ENCODE assay signal across 8 mouse cellular contexts in the genomic region with DNA sequence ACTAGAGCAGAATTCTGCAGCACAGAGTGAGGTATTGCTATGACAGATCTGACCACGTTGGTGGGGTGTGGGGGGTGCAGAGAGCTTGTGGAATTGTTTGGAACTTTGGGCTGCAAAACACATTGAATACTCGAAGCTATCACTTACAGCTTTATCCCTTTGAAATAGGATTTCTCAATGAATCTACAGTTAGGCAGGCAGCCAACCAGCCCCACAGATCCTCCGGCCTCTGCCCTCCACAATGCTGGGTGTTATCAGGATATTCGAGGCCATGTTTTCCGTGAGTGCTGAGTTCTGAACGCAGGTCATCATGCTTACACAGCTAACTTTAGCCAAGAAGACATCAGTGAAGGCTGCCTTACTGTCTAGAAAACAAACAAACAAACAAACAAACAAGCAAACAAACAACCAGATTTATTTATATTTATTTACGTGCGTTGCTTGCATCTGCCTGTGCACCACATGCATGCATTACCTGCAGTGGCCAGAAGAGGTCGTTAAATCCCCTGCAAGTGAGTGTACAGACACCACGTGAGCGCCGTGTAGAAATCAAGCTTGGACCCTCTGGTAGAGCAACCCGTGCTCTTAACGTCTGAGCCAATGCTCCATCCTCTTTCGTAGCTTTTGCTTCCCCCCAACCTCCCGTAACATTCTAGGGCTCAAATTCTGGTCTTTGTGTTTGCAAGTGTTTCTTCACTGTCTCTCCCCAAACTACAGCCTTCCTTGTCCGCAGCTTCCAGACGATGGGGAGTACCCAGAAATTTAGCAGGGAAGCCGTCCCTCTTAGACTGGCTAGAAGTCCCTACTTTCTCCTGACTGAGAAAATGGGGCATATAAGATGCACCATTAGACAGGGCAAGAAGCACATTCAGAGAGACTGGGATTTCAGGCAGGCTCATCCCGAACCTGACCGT. TPM values are rescaled to one million over a fixed set of nuclear protein-coding genes. Genes with fewer than 3 reads are reported as not detected.
DNase-seq lines count a peak whose midpoint lies in the region; ATAC-seq lines count a peak whose summit lies in the region.

No protein-coding gene starts in this region.

- peaks cover 18% of the 10 kb centered on the region for H3K4me1 ChIP-seq in embryonic facial prominence, embryonic 10.5 days
- H3K4me1 ChIP-seq in heart, embryonic 14.5 days (ENCODE audit: control insufficient read depth in 2 of 2, insufficient read depth in 2 of 2, low read length in 2 of 2) = peaks cover 13% of the 10 kb centered on the region in 2 experiments

- no peaks in the 10 kb centered on the region for H3K27me3 ChIP-seq in embryonic facial prominence, embryonic 10.5 days (replicated peaks; ENCODE audit: low read depth, poor library complexity, severe bottlenecking)
- no peaks in the 10 kb centered on the region for H3K27me3 ChIP-seq in heart, embryonic 14.5 days (ENCODE audit: control insufficient read depth, insufficient read depth, low read length)

- H3K4me3 ChIP-seq in embryonic facial prominence, embryonic 10.5 days = peak overlapping the region; percentile 25; the same call in 1 of the 2 replicates
- no peak overlapping the region for H3K4me3 ChIP-seq in heart, embryonic 14.5 days (ENCODE audit: control insufficient read depth in 1 of 2, insufficient read depth in 1 of 2, low read depth in 1 of 2, low read length in 2 of 2)

- DNase-seq in CD4-positive helper T cell, adult 2 months (ENCODE audit: low read depth, low spot score) = peak; percentile 49
- peak; percentile 63 to 71 for DNase-seq in adrenal gland, adult 18-20 months (ENCODE audit: low spot score in 2 of 2)
- DNase-seq in embryonic facial prominence, embryonic 10.5 days (ENCODE audit: low spot score) = peak; percentile 84
- peak; percentile 78 to 88 for DNase-seq in kidney, postnatal 25 days
- peak; percentile 46 to 59 for DNase-seq in lung, adult 18-20 months
- peak; percentile 51 to 75 for DNase-seq in thymus, postnatal 10 days (ENCODE audit: low spot score in 2 of 2)

- peak overlapping the region; percentile 71 for H3K27ac ChIP-seq in embryonic facial prominence, embryonic 10.5 days (replicated peaks)
- 0 out of 4 replicates have a peak overlapping the region, but pooled peaks of 1 of the 2 experiments have one; percentile 20 for H3K27ac ChIP-seq in heart, embryonic 14.5 days (replicated peaks in 1 of 2; ENCODE audit: control insufficient read depth in 1 of 2, insufficient read depth in 1 of 2, low read depth in 2 of 2, low read length in 2 of 2)

- no peak for ATAC-seq in heart, embryonic 14.5 days (ENCODE audit: insufficient number of reproducible peaks, insufficient read depth, low FRiP score, low read depth)
- peak; percentile 27; the same call in 1 of the 2 replicates for ATAC-seq in neutrophil, adult 5-6 weeks (ENCODE audit: extremely low read depth, insufficient number of reproducible peaks, low FRiP score, poor library complexity, severe bottlenecking)

- no peak overlapping the region for H3K9ac ChIP-seq in heart, embryonic 14.5 days (ENCODE audit: low read length)

- peak overlapping the region; percentile 47 for H3K4me2 ChIP-seq in heart, embryonic 14.5 days (ENCODE audit: low read length)

- WGBS in embryonic facial prominence, embryonic 10.5 days = 32% methylated on average over 21 of the region's 21 CpGs
- WGBS in heart, embryonic 14.5 days = 24% methylated on average over 21 of the region's 21 CpGs

- H3K36me3 ChIP-seq in embryonic facial prominence, embryonic 10.5 days (replicated peaks) = peaks cover 12% of the 10 kb centered on the region
- peaks cover 2% of the 10 kb centered on the region for H3K36me3 ChIP-seq in heart, embryonic 14.5 days (ENCODE audit: control insufficient read depth, insufficient read depth, low read length)

- no peaks in the 10 kb centered on the region for H3K9me3 ChIP-seq in embryonic facial prominence, embryonic 10.5 days
- no peaks in the 10 kb centered on the region for H3K9me3 ChIP-seq in heart, embryonic 14.5 days (ENCODE audit: control insufficient read depth, low read length)

RNA-seq across cellular contexts. Expression of a gene that starts 12.1 kb away (rescaled TPM):
- 100 to 1,000 TPM; 331 to 566 TPM for total RNA-seq in adrenal gland, adult 18-20 months (2021)
- 264 and 283 TPM in 2 replicates for polyA plus RNA-seq in embryonic facial prominence, embryonic 10.5 days (2016; fragmentation: Nextera tagmentation; extraction: Ambion mirVana)
- polyA plus RNA-seq in heart, embryonic 14.5 days (2014; fragmentation: Nextera tagmentation; extraction: Ambion mirVana) = 122 and 127 TPM in 2 replicates
- 107 and 142 TPM in 2 replicates for total RNA-seq in neutrophil, adult 5-6 weeks (2017)
